Mouse (Mus musculus): ENCODE measurements around the gene Kdm6b. TPM values are rescaled to one million over a fixed set of nuclear protein-coding genes. Genes with fewer than 3 reads are reported as not detected.

Gene Kdm6b
- polyA plus RNA-seq, 2 experiments: 1.4 to 2.9 TPM

DNA sequence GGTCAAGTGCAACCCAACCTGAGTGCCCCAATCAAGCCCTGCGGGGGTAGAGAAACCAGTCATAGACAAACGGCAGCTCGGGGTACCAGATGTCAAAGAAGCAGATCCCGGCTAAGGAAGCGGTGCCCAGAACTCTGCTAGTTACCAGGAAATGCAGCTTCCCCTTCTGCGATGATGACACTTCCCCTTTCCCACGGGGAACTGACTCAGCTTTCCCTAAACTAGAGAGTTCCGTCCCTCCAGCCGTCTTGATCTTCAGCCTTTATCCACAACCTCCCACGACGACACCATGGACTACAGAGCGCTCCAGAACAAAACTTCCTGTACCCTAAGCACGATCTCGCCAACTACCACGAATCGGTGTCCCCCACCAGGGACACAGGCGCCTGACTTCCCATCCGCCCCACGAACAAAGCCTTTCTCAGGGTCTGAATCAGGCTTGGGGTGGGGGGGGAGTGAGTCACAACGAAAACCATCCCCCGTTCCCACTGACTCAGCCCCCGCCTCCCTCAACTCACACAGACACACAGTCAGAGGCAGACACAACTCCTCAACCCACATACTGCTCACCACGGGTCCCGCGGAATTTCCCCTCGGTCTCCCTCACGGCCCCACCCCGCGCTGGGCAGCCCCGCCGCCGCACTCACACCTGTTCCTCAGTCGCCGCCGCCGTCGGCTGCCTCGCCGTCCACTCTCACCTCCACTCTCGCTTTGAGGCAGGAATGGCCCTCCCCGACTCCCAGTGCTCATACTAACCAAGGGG lies 3.0 kb downstream of the Kdm6b start:
- Histone ChIP-seq H3K4me3 (ENCODE audit: insufficient read depth in 1 of 2, low read depth in 2 of 2, low read length in 2 of 2) (peak overlapping the region; percentile 62 to 94), H3K36me3 (replicated peaks; ENCODE audit: control insufficient read depth, insufficient read depth, low read depth) (peaks cover 6% of the 10 kb centered on the region), H3K4me1 (replicated peaks; ENCODE audit: control insufficient read depth in 2 of 2, insufficient read depth in 2 of 2, low read length in 1 of 2) (peaks cover 8 to 32% of the 10 kb centered on the region in 2 experiments), H3K27me3 (ENCODE audit: control insufficient read depth, insufficient read depth, low read length) (no peaks in the 10 kb centered on the region), H3K9me3 (ENCODE audit: control insufficient read depth, low read length) (no peaks in the 10 kb centered on the region), H3K9ac (replicated peaks) (peak overlapping the region; percentile 68), H3K4me2 (ENCODE audit: low read depth) (peak overlapping the region; percentile 100), H3K27ac (peak overlapping the region; percentile 82)
- WGBS (ENCODE audit: insufficient replicate concordance): under 1% methylated on average over 41 of the region's 41 CpGs
- ATAC-seq (ENCODE audit: insufficient read depth) (peak; percentile 2; the same call in 1 of the 2 replicates), DNase-seq (ENCODE audit: low read depth in 3 of 3, low spot score in 3 of 3) (peak in 1 of 3 experiments; percentile 63)
- TF ChIP-seq CTCF (IDR thresholded peaks at IDR 0.05; ENCODE audit: low read depth) (no peak), EP300 (IDR thresholded peaks at IDR 0.05; ENCODE audit: low read depth) (no peak)

DNA sequence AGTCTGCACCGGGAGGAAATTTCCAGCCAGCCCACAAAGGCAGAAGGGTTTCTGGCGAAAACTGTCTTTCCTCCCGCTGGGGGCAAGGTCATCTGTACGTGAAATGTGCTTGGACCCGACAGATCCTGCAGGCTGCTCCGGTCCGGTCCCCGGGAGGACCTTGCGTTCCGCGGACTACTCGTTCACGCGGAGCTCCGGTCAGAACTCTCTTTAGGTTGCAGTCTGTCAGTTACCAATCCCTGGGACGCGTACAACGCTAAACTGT lies 3.5 kb downstream of the Kdm6b start:
- ATAC-seq (ENCODE audit: insufficient read depth): no peak

DNA sequence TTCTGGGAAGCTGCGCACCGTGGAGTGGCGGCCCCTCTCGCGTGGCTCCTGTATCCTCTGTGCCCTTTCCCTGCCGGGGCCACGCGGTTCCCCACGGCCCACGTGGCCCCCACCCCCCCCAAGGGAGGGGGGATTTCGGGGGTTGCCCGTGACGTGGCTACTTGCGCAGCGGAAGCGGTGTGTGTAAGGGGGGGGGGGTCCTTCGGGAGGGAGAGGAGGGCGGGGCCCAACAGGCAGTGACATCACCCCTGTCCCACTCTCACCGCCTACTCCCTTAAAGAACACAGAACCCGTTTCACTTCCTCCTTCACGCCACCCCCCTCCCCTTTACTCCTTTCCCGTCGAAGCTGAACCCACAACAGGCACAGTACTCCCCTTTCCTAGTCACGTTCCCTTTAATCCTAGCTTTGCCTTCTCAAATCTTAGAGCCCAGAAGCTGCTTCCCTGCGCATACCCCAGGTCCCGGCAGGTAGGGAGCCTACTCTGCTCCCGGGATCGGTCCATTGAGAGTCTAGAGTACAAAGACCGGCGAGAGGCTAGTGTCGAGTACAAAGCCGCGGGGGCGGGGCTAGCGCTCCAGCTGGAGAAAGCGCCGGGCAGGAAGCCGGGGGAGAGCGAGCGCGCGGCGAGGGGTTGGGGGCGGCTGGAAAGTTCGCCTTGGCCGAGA lies 4.0 kb downstream of the Kdm6b start:
- TF ChIP-seq EP300 (IDR thresholded peaks at IDR 0.05; ENCODE audit: low read depth) (no peak), CTCF (IDR thresholded peaks at IDR 0.05; ENCODE audit: low read depth) (no peak)

More for the DNA sequence above, 3.5 kb downstream of the Kdm6b start:
- no peak for TF ChIP-seq EP300 (IDR thresholded peaks at IDR 0.05; ENCODE audit: low read depth)
- TF ChIP-seq CTCF (IDR thresholded peaks at IDR 0.05; ENCODE audit: low read depth): no peak
- H3K4me2 ChIP-seq (ENCODE audit: low read depth): peak overlapping the region; percentile 100
- no peak for DNase-seq (ENCODE audit: low read depth in 3 of 3, low spot score in 3 of 3)
- peaks cover 9% of the 10 kb centered on the region for H3K36me3 ChIP-seq (replicated peaks; ENCODE audit: control insufficient read depth, insufficient read depth, low read depth)
- peak overlapping the region; percentile 68 for H3K9ac ChIP-seq (replicated peaks)
- peak overlapping the region; percentile 82 for H3K27ac ChIP-seq
- H3K4me1 ChIP-seq (replicated peaks; ENCODE audit: control insufficient read depth in 2 of 2, insufficient read depth in 2 of 2, low read length in 1 of 2): peaks cover 8 to 30% of the 10 kb centered on the region in 2 experiments
- H3K9me3 ChIP-seq (ENCODE audit: control insufficient read depth, low read length): no peaks in the 10 kb centered on the region
- H3K27me3 ChIP-seq (ENCODE audit: control insufficient read depth, insufficient read depth, low read length): no peaks in the 10 kb centered on the region
- under 1% methylated on average over 18 of the region's 18 CpGs for WGBS (ENCODE audit: insufficient replicate concordance)
- peak overlapping the region; percentile 62 to 94 for H3K4me3 ChIP-seq (ENCODE audit: insufficient read depth in 1 of 2, low read depth in 2 of 2, low read length in 2 of 2)

DNA sequence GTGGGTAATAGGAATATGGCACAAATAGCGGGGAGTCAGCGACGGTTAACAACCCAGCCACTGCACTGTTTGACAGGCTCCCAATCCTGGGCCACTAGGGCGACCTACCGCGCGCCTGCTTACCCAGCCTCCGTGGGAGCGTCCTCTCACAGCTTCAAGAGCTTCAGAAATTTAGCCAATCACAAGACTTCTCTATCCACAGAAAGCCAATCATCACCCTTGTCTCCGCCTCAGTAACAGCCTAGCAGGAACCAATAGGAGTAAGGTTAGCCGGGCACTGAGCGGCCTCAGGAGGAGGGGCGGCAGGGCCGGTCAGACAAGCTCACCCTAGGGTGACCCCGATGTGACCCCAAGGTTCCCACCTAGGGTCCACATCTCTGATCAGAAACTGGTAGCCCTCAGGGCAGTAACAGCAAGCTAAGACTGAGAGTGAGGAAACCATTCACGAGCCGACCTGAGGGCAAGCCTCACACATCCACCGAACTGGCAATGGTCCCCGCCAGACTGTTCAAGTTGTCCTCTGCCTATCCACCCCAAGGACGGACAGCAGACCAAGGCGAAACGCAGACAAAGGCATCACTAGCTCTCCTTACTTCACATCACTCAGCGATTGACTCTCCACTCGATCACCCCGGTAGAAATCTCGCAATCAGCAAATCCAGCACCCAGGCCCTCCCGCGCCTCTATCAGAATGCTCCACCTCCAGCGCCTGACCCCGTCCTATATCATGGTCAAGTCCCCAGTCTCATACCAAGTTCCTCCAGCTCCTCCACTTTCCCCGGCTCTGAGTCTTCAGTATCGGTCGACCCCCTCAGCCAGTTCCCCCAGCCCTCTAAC lies 4.7 kb downstream of the Kdm6b start:
- WGBS (ENCODE audit: insufficient replicate concordance): under 1% methylated on average over 33 of the region's 33 CpGs
- Histone ChIP-seq H3K4me3 (ENCODE audit: insufficient read depth in 1 of 2, low read depth in 2 of 2, low read length in 2 of 2) (peak overlapping the region; percentile 62 to 94), H3K27ac (peak overlapping the region; percentile 82), H3K27me3 (ENCODE audit: control insufficient read depth, insufficient read depth, low read length) (no peaks in the 10 kb centered on the region), H3K4me2 (ENCODE audit: low read depth) (peak overlapping the region; percentile 100), H3K9ac (replicated peaks) (peak overlapping the region; percentile 68), H3K4me1 (replicated peaks; ENCODE audit: control insufficient read depth in 2 of 2, insufficient read depth in 2 of 2, low read length in 1 of 2) (peaks cover 8 to 23% of the 10 kb centered on the region in 2 experiments), H3K9me3 (ENCODE audit: control insufficient read depth, low read length) (no peaks in the 10 kb centered on the region), H3K36me3 (replicated peaks; ENCODE audit: control insufficient read depth, insufficient read depth, low read depth) (peaks cover 9% of the 10 kb centered on the region)
- peak; percentile 81 for ATAC-seq (ENCODE audit: insufficient read depth)
- TF ChIP-seq EP300 (IDR thresholded peaks at IDR 0.05; ENCODE audit: low read depth) (no peak), CTCF (IDR thresholded peaks at IDR 0.05; ENCODE audit: low read depth) (peak; percentile 41; the same call in 1 of the 2 replicates)
- peak; percentile 90 to 91 (median 91) for DNase-seq (ENCODE audit: low read depth in 3 of 3, low spot score in 3 of 3)

More for the DNA sequence above, 4.0 kb downstream of the Kdm6b start:
- H3K9ac ChIP-seq (replicated peaks): peak overlapping the region; percentile 68
- DNase-seq (ENCODE audit: low read depth in 3 of 3, low spot score in 3 of 3): peak in 1 of 3 experiments; percentile 70
- peaks cover 8 to 29% of the 10 kb centered on the region in 2 experiments for H3K4me1 ChIP-seq (replicated peaks; ENCODE audit: control insufficient read depth in 2 of 2, insufficient read depth in 2 of 2, low read length in 1 of 2)
- peaks cover 9% of the 10 kb centered on the region for H3K36me3 ChIP-seq (replicated peaks; ENCODE audit: control insufficient read depth, insufficient read depth, low read depth)
- H3K9me3 ChIP-seq (ENCODE audit: control insufficient read depth, low read length): no peaks in the 10 kb centered on the region
- peak overlapping the region; percentile 100 for H3K4me2 ChIP-seq (ENCODE audit: low read depth)
- peak; percentile 30; the same call in 1 of the 2 replicates for ATAC-seq (ENCODE audit: insufficient read depth)
- peak overlapping the region; percentile 62 to 94 for H3K4me3 ChIP-seq (ENCODE audit: insufficient read depth in 1 of 2, low read depth in 2 of 2, low read length in 2 of 2)
- H3K27me3 ChIP-seq (ENCODE audit: control insufficient read depth, insufficient read depth, low read length): no peaks in the 10 kb centered on the region
- WGBS (ENCODE audit: insufficient replicate concordance): 2% methylated on average over 44 of the region's 46 CpGs
- peak overlapping the region; percentile 82 for H3K27ac ChIP-seq
